Mouse (Mus musculus) megakaryocyte, embryonic 14.5 days (primary cell): ENCODE data around the gene Wdcp.

Source experiments
- FLI1 ChIP-seq: IDR thresholded peaks from 2 replicates; pipeline ENCODE4 v1.6.1; 2012; ENCODE audit warnings: low read length, inconsistent platforms, mixed read lengths
- GATA1 ChIP-seq: IDR thresholded peaks from 3 replicates; pipeline ENCODE4 v1.6.1; 2012; ENCODE audit warnings: mixed read lengths, low read length, inconsistent platforms, borderline replicate concordance

GRCm38 (mm10) chr12:4879048-4879447 is 35.9 kb downstream of the Wdcp start:
- TF ChIP-seq GATA1, result no peak
- no peak for TF ChIP-seq FLI1
